Mouse (Mus musculus) left cerebral cortex, adult 9 months (tissue): ENCODE results near the gene Gatad1.
A peak's percentile ranks its signal among the peaks of the same experiment; 100 is the strongest.
"Not testable (repeated sequence)": the region's sequence is repeated elsewhere in the genome, so short reads cannot be mapped to it uniquely, and the experiment has no call there.

Experiments
- DNase-seq, 2 experiments: peaks; one replicate each; pipeline ENCODE4 v3.0.0; 2022; ENCODE audit warnings: low spot score in 2 of 2

Gatad1 gene

GRCm38 (mm10) chr5:3657085-3657484 lies at the start of gene Gatad1:
Gene Gatad1, minus strand, starts transcription at chr5:3657185.
- DNase-seq = no peak

GRCm38 (mm10) chr5:3702180-3702579 lies 45.2 kb upstream of the Gatad1 start:
- DNase-seq = no peak

DNA sequence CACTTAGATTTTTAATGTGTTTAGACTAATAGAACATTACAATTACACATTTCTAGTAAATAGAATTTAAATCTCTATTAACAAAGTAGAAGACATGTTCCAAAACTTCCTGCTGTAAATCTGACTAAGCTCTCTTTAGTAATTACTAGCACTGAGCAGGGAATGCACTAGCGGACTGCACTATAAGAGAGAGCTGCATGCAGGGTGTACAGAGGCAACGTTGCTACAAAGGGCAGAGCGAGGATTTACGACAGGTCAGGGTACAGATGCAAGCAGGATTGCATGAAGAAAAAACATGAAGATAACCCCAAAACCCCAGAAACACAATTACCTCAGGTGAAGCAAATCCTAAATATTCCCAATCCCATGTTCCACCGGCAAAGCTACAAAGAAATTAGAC lies 43.0 kb upstream of the Gatad1 start:
- no peak for DNase-seq

DNA sequence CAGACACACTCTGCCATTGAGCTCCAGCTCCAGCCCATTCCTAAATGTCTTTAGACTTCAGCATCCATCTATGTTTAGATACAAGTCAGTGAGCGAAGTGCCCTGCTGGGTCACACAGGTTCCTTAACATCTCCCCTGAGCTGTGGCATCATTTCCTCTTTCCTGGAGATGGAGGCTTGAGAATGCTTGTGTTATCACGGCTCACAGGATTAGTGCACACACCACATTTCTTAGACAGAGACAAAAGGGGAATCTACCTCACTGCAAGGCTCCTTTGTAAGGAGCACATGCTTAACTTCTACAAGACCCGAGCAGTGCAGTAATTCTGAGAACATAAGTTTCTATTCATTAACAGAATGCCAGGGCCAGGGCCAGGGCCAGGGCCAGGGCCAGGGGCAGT lies 39.0 kb upstream of the Gatad1 start:
- no peak for DNase-seq

- no peak for DNase-seq
Measured at GRCm38 (mm10) chr5:3695191-3695590, 38.2 kb upstream of the Gatad1 start.

DNA sequence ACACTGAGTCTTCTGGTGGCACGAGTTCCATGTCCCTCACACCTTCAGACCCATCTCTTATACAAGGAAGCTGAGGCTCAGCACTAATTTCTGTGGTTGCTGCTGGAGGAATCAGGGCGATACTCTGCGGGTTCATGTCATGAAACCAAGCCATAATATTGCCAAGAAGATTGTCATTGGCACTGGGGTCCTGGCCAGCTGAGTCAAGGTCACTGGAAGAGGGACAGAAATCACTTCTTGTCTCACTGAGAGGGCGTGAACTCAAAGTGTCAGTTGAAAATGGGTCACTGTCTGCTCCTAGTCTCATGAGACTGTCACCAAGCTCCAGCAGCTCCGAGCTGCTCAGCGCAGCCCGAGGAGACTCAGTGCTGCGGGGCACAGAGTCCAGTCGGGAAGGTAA lies 36.0 kb upstream of the Gatad1 start:
- DNase-seq = no peak

GRCm38 (mm10) chr5:3691283-3691682 lies 34.3 kb upstream of the Gatad1 start:
- DNase-seq = no peak

GRCm38 (mm10) chr5:3688298-3688697 lies 31.3 kb upstream of the Gatad1 start:
- DNase-seq = no peak

DNA sequence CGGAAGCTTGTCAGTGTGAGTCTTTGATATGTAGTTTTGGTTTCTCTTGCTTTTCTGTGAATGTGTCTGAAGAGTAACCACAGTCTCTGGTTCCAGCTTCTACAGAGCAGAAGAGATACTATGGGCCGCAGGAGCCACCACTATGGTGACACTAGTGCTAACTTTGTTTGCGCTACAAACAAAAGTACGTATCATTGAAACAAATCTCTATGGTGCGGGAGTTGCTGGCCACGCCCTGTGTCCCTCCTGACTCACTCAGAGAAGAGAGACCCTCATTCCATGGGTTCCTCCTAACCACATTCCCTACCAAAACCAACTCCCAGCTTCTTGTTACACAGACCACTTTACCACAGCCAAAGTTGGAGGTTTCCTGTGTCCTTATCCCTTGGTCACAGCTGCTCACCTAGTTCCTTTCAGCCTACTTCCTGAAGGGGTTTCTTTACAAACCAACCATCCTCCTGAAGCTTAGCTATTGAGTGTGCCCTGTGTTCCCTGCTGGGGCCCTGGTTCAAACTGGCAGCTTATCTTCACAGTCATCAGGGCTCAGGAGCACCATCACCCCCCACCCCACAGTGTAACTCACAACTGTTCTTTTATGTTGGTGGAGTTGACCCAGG lies 13.1 kb upstream of the Gatad1 start:
- no peak for DNase-seq

- DNase-seq = no peak
Measured at GRCm38 (mm10) chr5:3666585-3666984, 9.6 kb upstream of the Gatad1 start.

DNA sequence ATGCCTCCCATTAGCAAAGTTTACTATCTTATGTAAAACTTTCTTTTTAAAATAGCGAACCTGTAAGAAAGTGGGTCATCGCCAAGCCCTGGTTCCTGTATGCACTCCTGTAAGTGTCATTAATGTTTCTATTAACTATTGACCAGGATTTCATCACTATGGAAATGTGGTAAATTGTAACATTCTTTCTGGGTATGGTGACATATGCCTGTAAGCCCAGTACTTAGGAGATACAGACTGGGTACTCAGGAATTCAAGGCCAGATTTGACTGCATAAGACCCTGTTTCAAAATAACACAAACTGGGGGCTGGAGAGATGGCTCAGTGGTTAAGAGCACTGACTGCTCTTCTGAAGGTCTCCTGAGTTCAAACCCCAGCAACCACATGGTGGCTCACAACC lies 8.2 kb upstream of the Gatad1 start:
- no peak for DNase-seq

GRCm38 (mm10) chr5:3653801-3654200 lies 3.2 kb downstream of the Gatad1 start:
- DNase-seq = no peak

- DNase-seq = not testable (repeated sequence)
Measured at GRCm38 (mm10) chr5:3652903-3653575, 3.9 kb downstream of the Gatad1 start.

GRCm38 (mm10) chr5:3651621-3652020 lies 5.4 kb downstream of the Gatad1 start:
- no peak for DNase-seq

GRCm38 (mm10) chr5:3650881-3651280 lies 6.1 kb downstream of the Gatad1 start, which contains the start of gene Tmbim7:
Gene Tmbim7, plus strand, starts transcription at chr5:3651181.
- no peak for DNase-seq

DNA sequence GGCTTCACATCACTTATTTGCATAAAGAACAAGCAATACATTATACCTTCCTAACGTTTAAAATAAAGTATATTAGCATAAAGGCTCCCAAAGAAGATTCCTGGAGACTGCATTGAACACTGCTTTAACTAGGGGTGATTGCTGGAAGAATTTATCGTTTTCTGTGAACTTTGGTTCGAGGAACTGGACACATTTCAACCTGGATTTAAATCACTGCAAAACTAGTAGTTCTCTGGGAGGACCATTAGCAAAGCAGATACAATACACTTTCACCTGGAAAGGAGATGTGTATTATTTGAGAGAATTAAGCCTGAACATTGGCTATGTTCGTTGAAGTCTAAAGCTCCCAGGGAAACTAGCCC lies 8.2 kb downstream of the Gatad1 start:
- DNase-seq = no peak

- DNase-seq = no peak
Measured at GRCm38 (mm10) chr5:3648206-3648848, 8.7 kb downstream of the Gatad1 start.

GRCm38 (mm10) chr5:3647708-3648121 lies 9.3 kb downstream of the Gatad1 start:
- DNase-seq = peak in 1 of 2 experiments; percentile 85

DNA sequence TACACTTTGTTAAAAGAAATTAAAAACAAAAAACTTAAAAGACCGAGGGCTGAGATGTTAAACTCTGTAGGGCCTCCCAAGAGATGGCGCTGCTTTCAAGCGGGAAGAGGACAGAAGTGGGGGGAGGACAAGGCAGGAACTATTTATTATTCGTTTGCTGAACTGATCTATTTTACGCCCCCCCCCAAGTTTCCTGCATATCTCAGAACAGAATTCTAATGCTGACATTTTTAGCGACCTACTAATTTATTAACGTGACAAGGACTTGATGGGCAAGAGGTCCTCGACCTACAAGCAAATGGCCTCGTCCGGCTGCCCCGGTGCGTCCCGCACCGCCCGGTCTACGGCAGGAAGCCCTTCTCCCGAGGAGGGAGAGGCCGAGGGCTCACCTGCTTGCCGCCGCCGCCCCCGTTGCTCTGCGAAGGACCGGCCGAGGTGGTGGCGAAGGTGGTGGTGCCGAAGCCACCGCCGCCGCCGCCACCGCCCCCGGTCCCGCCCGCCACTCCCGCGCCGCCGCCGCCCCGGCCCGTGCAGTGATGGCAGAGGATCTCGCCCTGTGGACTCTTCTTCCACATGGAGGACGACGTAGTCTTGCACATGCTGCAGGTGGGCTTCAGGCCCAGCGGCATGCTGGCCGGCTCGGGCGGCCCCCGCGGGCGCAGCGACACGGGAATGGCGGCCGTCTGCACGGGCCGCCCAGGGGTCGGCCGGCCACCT lies 9.8 kb downstream of the Gatad1 start:
- peak in 1 of 2 experiments; percentile 52 for DNase-seq

- DNase-seq = no peak
Measured at GRCm38 (mm10) chr5:3646539-3646938, 10.4 kb downstream of the Gatad1 start.

DNA sequence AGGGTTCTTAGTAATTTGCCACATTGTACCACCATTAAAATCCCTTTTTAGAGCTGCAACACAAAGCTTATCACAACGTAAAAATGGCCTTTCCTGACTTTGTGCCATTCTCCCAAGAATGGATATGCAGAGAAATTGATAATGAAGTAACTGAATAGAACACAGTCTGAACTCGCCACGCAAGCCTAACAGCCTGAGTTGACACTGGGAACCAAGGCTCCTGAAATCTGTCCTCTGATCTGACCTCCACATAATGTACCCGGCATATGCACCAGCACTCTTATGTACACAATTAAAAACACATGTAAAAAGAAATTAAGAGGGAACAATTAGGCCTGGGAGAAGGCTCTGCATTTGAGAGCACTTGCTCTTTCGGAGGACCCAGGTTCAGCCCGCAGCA lies 11.7 kb downstream of the Gatad1 start:
- DNase-seq = no peak

- DNase-seq = no peak
Measured at GRCm38 (mm10) chr5:3644621-3645020, 12.4 kb downstream of the Gatad1 start.

- no peak for DNase-seq
Measured at GRCm38 (mm10) chr5:3635286-3635685, 21.7 kb downstream of the Gatad1 start.
